Comparison of ENCODE assay signal across 10 mouse cellular contexts in genomic region chr4:64598465-64598864, GRCm38 (mm10).
DNase-seq lines count a peak whose midpoint lies in the region.
"Had no signal": no experiment of that assay in that cellular context is flagged by ENCODE, and none has a peak within 500 bp of the region (broad histone marks: within the 10 kb centered on the region; RNA-seq: fewer than 3 reads in every experiment).

No protein-coding gene starts in this region.

- intact Hi-C loops in left cerebral cortex, postnatal 14 days (cut with DNase I) = no loop called here
- intact Hi-C loops in heart, postnatal 25 days (cut with DNase I) = no loop called here

- peak; percentile 2 to 3 for DNase-seq in kidney, postnatal 4 days
- DNase-seq in kidney, adult 8-10 months = no peak
- DNase-seq in Muller cell, postnatal 12 days (ENCODE audit: inconsistent ontology term) = peak; percentile 10
- DNase-seq in brain, embryonic 18.5 days (ENCODE audit: low read depth, low spot score) = peak; percentile 69
- peak; percentile 3 to 40 for DNase-seq in left cerebral cortex, postnatal 14 days (ENCODE audit: low spot score in 2 of 2)
- DNase-seq in heart, postnatal 25 days (ENCODE audit: low spot score) = no peak
- no peak for DNase-seq in embryo, embryonic 11 days
- DNase-seq: cerebellum, postnatal 25 days; gastrocnemius, postnatal 36 days; kidney, adult 18-20 months had no signal

Comparison
In these comparisons a context has a peak if more than half of its experiments do, and no peak if none do; other contexts are left out.
1. DNase-seq: peak in kidney, postnatal 4 days (2 of 2), Muller cell, postnatal 12 days (single experiment), brain, embryonic 18.5 days (single experiment) and left cerebral cortex, postnatal 14 days (2 of 2); none in kidney, adult 8-10 months (0 of 2), heart, postnatal 25 days (single experiment) and embryo, embryonic 11 days (single experiment).